Mouse (Mus musculus): ENCODE data around the gene Ang. TPM values are rescaled to one million over a fixed set of nuclear protein-coding genes. Genes with fewer than 3 reads are reported as not detected.

Gene Ang
- total RNA-seq, 1 experiment, result 1.2 TPM

DNA sequence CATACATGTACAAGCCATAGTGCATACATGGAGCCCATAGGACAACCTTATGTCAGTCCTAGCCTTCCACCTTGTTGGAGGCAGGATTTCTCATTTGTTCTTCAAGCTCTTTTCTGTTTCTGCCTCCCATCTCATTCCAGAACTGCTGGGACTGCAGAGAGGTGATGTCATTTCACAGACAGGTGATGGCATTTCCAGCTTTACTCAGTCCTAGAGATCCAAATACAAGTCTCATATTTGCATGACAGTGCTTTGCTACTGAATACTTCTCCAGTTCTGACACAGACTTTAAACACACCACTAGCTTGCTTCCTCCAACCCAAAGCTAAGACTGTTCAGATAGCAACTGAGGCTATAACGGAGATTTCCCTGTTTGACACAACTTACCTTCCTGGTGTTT is 11.8 kb upstream of the Ang start:
- H3K9me3 ChIP-seq (ENCODE audit: control insufficient read depth, insufficient read depth, low read depth, low read length), result no peaks in the 10 kb centered on the region
- H3K27ac ChIP-seq (ENCODE audit: insufficient read depth, low read depth, low read length, poor library complexity, severe bottlenecking), result no peak overlapping the region
- no peak for TF ChIP-seq HCFC1 (IDR thresholded peaks at IDR 0.05; ENCODE audit: borderline replicate concordance, insufficient read depth, low read length)
- TF ChIP-seq MAFK (IDR thresholded peaks at IDR 0.05; ENCODE audit: insufficient read depth, low read depth, low read length), result no peak
- TF ChIP-seq CHD2 (IDR thresholded peaks at IDR 0.05; ENCODE audit: low read depth, low read length), result no peak
- no peak for TF ChIP-seq ZC3H11A (IDR thresholded peaks at IDR 0.05; ENCODE audit: borderline replicate concordance, low read depth, low read length)
- no peak for TF ChIP-seq ZNF384 (IDR thresholded peaks at IDR 0.05; ENCODE audit: low read depth, low read length)
- peaks cover 0 to 3% of the 10 kb centered on the region in 2 experiments; a peak in 2 of 4 replicates for H3K4me1 ChIP-seq (ENCODE audit: control insufficient read depth in 2 of 2, insufficient read depth in 2 of 2, low read length in 2 of 2, poor library complexity in 1 of 2)
- H3K36me3 ChIP-seq (ENCODE audit: control insufficient read depth, insufficient read depth, low read length, poor library complexity, severe bottlenecking), result no peaks in the 10 kb centered on the region
- no peak overlapping the region for H3K9ac ChIP-seq (ENCODE audit: insufficient read depth, low read depth, low read length, poor library complexity, severe bottlenecking)
- H3K4me3 ChIP-seq (ENCODE audit: insufficient read depth in 1 of 2, low read depth in 1 of 2, low read length in 2 of 2, poor library complexity in 1 of 2, severe bottlenecking in 1 of 2), result no peak overlapping the region
- DNase-seq (ENCODE audit: low read depth, low spot score), result no peak
- in situ Hi-C loops (cut with MboI; ENCODE audit: low sequenced_read_pairs in 2 of 2, unreplicated experiment in 2 of 2), result loop anchor here in 1 of 2 experiments (25.0 kb wide), 1 partner anchor 683 kb away; the partner anchor contains the start of gene Ang4

DNA sequence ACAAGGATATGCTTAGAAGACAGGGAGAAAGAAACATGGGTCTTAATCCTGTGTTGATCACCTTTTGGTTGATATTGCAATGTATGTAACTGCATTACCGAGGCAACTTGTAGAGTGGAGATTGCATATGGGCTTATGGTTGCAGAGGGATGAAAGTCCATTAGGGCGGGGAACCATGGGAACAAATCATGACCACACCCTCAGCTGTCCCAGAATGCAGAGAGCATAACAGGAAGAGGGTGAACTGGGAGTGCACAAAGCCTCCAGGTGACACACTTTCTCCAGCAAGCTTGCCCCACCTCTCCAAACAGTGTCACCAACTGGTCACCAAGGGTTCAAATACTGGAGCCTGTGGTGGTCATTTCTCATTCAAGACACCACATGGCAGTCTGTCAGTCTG is 9.9 kb upstream of the Ang start:
- H3K9me3 ChIP-seq (ENCODE audit: control insufficient read depth, insufficient read depth, low read depth, low read length), result no peaks in the 10 kb centered on the region
- H3K36me3 ChIP-seq (ENCODE audit: control insufficient read depth, insufficient read depth, low read length, poor library complexity, severe bottlenecking), result no peaks in the 10 kb centered on the region
- H3K4me3 ChIP-seq (ENCODE audit: insufficient read depth in 1 of 2, low read depth in 1 of 2, low read length in 2 of 2, poor library complexity in 1 of 2, severe bottlenecking in 1 of 2), result no peak overlapping the region
- peaks cover 0 to 3% of the 10 kb centered on the region in 2 experiments; a peak in 2 of 4 replicates for H3K4me1 ChIP-seq (ENCODE audit: control insufficient read depth in 2 of 2, insufficient read depth in 2 of 2, low read length in 2 of 2, poor library complexity in 1 of 2)
- in situ Hi-C loops (cut with MboI; ENCODE audit: low sequenced_read_pairs in 2 of 2, unreplicated experiment in 2 of 2), result loop anchor here in 1 of 2 experiments (25.0 kb wide), 1 partner anchor 681 kb away; the partner anchor contains the start of gene Ang4
- DNase-seq (ENCODE audit: low read depth, low spot score), result no peak
- H3K9ac ChIP-seq (ENCODE audit: insufficient read depth, low read depth, low read length, poor library complexity, severe bottlenecking), result no peak overlapping the region
- no peak overlapping the region for H3K27ac ChIP-seq (ENCODE audit: insufficient read depth, low read depth, low read length, poor library complexity, severe bottlenecking)
- TF ChIP-seq ZNF384 (IDR thresholded peaks at IDR 0.05; ENCODE audit: low read depth, low read length) (no peak), ZC3H11A (IDR thresholded peaks at IDR 0.05; ENCODE audit: borderline replicate concordance, low read depth, low read length) (no peak), CHD2 (IDR thresholded peaks at IDR 0.05; ENCODE audit: low read depth, low read length) (no peak), MAFK (IDR thresholded peaks at IDR 0.05; ENCODE audit: insufficient read depth, low read depth, low read length) (no peak), HCFC1 (IDR thresholded peaks at IDR 0.05; ENCODE audit: borderline replicate concordance, insufficient read depth, low read length) (no peak)

DNA sequence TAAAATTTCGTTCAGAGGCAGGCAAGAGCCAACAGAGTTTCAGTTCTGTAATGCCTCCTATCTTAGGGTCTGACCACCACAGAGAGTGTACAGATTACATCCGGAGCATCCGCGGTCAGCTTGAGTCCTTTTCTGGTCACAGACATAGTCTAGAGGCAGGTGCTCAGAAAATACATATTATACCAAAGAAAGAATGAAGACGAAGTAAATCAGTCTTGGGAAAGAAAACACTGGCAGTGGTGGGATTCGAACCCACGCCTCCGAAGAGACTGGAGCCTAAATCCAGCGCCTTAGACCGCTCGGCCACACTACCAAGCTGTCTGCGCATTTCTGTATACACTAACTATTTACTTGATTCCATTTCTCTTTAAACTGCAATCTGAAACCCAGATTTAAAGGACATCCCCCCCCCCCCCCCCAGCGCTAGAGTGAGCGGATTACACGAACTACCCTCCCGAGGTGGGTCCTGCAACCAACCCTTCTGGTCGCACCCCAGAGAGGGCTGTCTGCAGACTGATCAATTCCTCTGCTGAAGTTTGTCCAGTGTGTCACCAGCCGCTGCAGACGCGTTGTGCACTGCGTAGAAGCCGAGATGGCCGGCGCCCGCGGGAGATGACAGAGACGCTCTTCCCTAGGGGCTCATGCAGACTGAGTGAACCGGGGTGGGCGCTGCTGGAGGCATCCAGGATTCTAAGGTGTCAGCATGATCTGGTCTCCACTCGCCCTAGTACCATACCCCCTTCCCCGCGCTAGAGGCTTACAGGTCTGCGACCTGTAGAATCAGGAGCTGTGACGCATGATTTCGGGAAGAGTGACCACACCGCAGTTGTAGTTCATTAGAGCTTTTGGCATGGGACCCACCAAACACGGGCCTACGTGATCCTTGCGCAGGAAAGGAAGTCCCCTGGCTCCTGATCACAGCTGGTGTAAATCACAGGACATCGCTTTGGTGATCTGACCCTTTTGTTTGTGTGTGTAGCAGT is 8.1 kb upstream of the Ang start:
- peaks cover 0 to 5% of the 10 kb centered on the region in 2 experiments; a peak in 2 of 4 replicates for H3K4me1 ChIP-seq (ENCODE audit: control insufficient read depth in 2 of 2, insufficient read depth in 2 of 2, low read length in 2 of 2, poor library complexity in 1 of 2)
- H3K27ac ChIP-seq (ENCODE audit: insufficient read depth, low read depth, low read length, poor library complexity, severe bottlenecking), result no peak overlapping the region
- no peaks in the 10 kb centered on the region for H3K9me3 ChIP-seq (ENCODE audit: control insufficient read depth, insufficient read depth, low read depth, low read length)
- DNase-seq (ENCODE audit: low read depth, low spot score), result no peak
- no peaks in the 10 kb centered on the region for H3K36me3 ChIP-seq (ENCODE audit: control insufficient read depth, insufficient read depth, low read length, poor library complexity, severe bottlenecking)
- H3K9ac ChIP-seq (ENCODE audit: insufficient read depth, low read depth, low read length, poor library complexity, severe bottlenecking), result peak overlapping the region; percentile 68
- peak overlapping the region; percentile 74 to 81 for H3K4me3 ChIP-seq (ENCODE audit: insufficient read depth in 1 of 2, low read depth in 1 of 2, low read length in 2 of 2, poor library complexity in 1 of 2, severe bottlenecking in 1 of 2)
- in situ Hi-C loops (cut with MboI; ENCODE audit: low sequenced_read_pairs in 2 of 2, unreplicated experiment in 2 of 2), result loop anchor here in 1 of 2 experiments (25.0 kb wide), 1 partner anchor 679 kb away; the partner anchor contains the start of gene Ang4
- TF ChIP-seq MAFK (IDR thresholded peaks at IDR 0.05; ENCODE audit: insufficient read depth, low read depth, low read length), result peak; percentile 56
- no peak for TF ChIP-seq HCFC1 (IDR thresholded peaks at IDR 0.05; ENCODE audit: borderline replicate concordance, insufficient read depth, low read length)

DNA sequence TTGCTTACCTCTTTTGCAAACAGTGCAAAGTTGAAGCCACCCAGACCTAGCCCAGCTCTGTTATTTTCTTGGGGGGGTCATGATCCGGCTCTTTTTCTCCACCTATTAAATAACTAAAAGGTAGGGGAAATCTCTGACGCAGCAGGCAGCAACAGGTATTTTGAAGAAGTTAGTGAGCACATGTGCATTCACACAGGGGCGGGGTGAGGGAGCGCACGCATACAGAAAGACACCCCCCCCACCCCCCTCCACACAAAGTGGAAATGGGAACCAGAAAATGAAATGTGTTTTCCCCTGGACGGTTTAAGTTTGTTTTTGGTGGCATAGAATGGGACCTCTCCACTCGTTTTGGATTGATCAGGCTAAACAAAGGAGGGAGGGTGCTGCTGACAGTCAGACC is 7.1 kb upstream of the Ang start:
- no peak for DNase-seq (ENCODE audit: low read depth, low spot score)
- Histone ChIP-seq H3K4me3 (ENCODE audit: insufficient read depth in 1 of 2, low read depth in 1 of 2, low read length in 2 of 2, poor library complexity in 1 of 2, severe bottlenecking in 1 of 2) (peak overlapping the region; percentile 11 to 81; a peak in 3 of 4 replicates), H3K9ac (ENCODE audit: insufficient read depth, low read depth, low read length, poor library complexity, severe bottlenecking) (no peak overlapping the region), H3K4me1 (ENCODE audit: control insufficient read depth in 2 of 2, insufficient read depth in 2 of 2, low read length in 2 of 2, poor library complexity in 1 of 2) (peaks cover 0 to 5% of the 10 kb centered on the region in 2 experiments; a peak in 2 of 4 replicates), H3K27ac (ENCODE audit: insufficient read depth, low read depth, low read length, poor library complexity, severe bottlenecking) (no peak overlapping the region), H3K36me3 (ENCODE audit: control insufficient read depth, insufficient read depth, low read length, poor library complexity, severe bottlenecking) (no peaks in the 10 kb centered on the region), H3K9me3 (ENCODE audit: control insufficient read depth, insufficient read depth, low read depth, low read length) (no peaks in the 10 kb centered on the region)
- no peak for TF ChIP-seq ZC3H11A (IDR thresholded peaks at IDR 0.05; ENCODE audit: borderline replicate concordance, low read depth, low read length)
- no peak for TF ChIP-seq MAFK (IDR thresholded peaks at IDR 0.05; ENCODE audit: insufficient read depth, low read depth, low read length)
- no peak for TF ChIP-seq CHD2 (IDR thresholded peaks at IDR 0.05; ENCODE audit: low read depth, low read length)
- TF ChIP-seq ZNF384 (IDR thresholded peaks at IDR 0.05; ENCODE audit: low read depth, low read length), result no peak
- TF ChIP-seq HCFC1 (IDR thresholded peaks at IDR 0.05; ENCODE audit: borderline replicate concordance, insufficient read depth, low read length), result no peak
- in situ Hi-C loops (cut with MboI; ENCODE audit: low sequenced_read_pairs in 2 of 2, unreplicated experiment in 2 of 2), result loop anchor here in 1 of 2 experiments (25.0 kb wide), 1 partner anchor 678 kb away; the partner anchor contains the start of gene Ang4

Measured in ES-E14 (cell line).